Mouse (Mus musculus): ENCODE data around the gene Acsl1. TPM values are rescaled to one million over a fixed set of nuclear protein-coding genes. Genes with fewer than 3 reads are reported as not detected.
"Not testable (repeated sequence)": the region's sequence is repeated elsewhere in the genome, so short reads cannot be mapped to it uniquely, and the experiment has no call there.

Gene Acsl1
- total and polyA plus RNA-seq, 3 experiments: 85.5 to 836 (median 620) TPM

GRCm38 (mm10) chr8:46566914-46567529, 96.2 kb downstream of the Acsl1 start:
- no peak for DNase-seq

- no peak for DNase-seq
Observed at GRCm38 (mm10) chr8:46567946-46568345, 97.1 kb downstream of the Acsl1 start.

- no peak for DNase-seq
Observed at GRCm38 (mm10) chr8:46568942-46569341, 98.1 kb downstream of the Acsl1 start.

- no peak for DNase-seq
Observed at GRCm38 (mm10) chr8:46569659-46570441, 99.0 kb downstream of the Acsl1 start.

- no peak for DNase-seq
Observed at GRCm38 (mm10) chr8:46570673-46571072, 99.8 kb downstream of the Acsl1 start.

GRCm38 (mm10) chr8:46573446-46573845, 102.6 kb downstream of the Acsl1 start:
- no peak for DNase-seq

- no peak for DNase-seq
Observed at GRCm38 (mm10) chr8:46573964-46574363, 103.1 kb downstream of the Acsl1 start.

- no peak for DNase-seq
Observed at GRCm38 (mm10) chr8:46578794-46579193, 108.0 kb downstream of the Acsl1 start.

GRCm38 (mm10) chr8:46584328-46584727, 113.5 kb downstream of the Acsl1 start:
- not testable (repeated sequence) for DNase-seq

GRCm38 (mm10) chr8:46585576-46585975, 114.7 kb downstream of the Acsl1 start:
- no peak for DNase-seq

Other genes starting within 250 kb of the Acsl1 start
- gene Helt, start 176.4 kb upstream of the Acsl1 start, total RNA-seq (2021): not detected
- 0.16 and 0.42 TPM in 2 replicates for gene Helt, start 176.4 kb upstream of the Acsl1 start, polyA plus RNA-seq (2012; rRNA removed)
- gene Cenpu, start 81.0 kb downstream of the Acsl1 start, total RNA-seq (2021): 1 to 10 TPM; 1.1 to 1.9 TPM
- gene Cenpu, start 81.0 kb downstream of the Acsl1 start, polyA plus RNA-seq (2012; rRNA removed): 0.51 and 1.4 TPM in 2 replicates
- gene Primpol, start 146.2 kb downstream of the Acsl1 start, total RNA-seq (2021): 10 to 100 TPM; 12.2 to 16.7 TPM
- gene Primpol, start 146.2 kb downstream of the Acsl1 start, polyA plus RNA-seq (2012; rRNA removed): 0.52 and 0.68 TPM in 2 replicates
- 10 to 100 TPM; 16.3 to 18.4 TPM for gene Casp3, start 146.3 kb downstream of the Acsl1 start, total RNA-seq (2021)
- gene Casp3, start 146.3 kb downstream of the Acsl1 start, polyA plus RNA-seq (2012; rRNA removed): 0.94 and 1.0 TPM in 2 replicates